Mouse (Mus musculus) lung, adult 2 months (tissue): Measurements from ENCODE around the gene Zc3h12b.

Experiments used
- CTCF ChIP-seq: fragments of 200-500 bp; IDR thresholded peaks from 2 replicates; pipeline ENCODE4 v1.5.1; 2011; ENCODE audit warnings: mild to moderate bottlenecking, low read length, control low read depth; ENCODE audit not compliant: insufficient read depth
- POLR2A ChIP-seq: fragments of 200-500 bp; IDR thresholded peaks from 2 replicates; pipeline ENCODE4 v1.6.1; 2011; ENCODE audit warnings: low read depth, mild to moderate bottlenecking, control low read depth, low read length, borderline replicate concordance; ENCODE audit errors: extremely low read depth

DNA sequence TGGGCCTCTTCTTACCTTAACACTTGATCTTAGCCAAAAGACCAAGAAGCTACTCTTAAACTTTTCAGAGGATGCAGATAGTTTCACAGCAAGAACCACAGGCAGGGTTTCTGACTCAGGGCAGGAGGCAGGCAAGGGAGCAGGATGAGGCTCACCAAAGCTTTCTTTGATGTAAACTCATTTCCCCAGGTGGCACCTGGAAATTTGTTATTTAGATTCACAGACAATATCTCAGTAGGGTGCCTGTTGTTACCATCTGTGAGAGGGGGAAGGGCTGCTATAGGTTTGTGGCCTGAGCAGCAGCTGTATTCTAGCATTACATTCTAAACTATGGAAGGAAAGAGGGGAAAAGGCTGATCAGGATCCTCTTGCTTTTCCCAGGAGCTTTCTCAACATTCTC lies 169.6 kb downstream of the Zc3h12b start:
- TF ChIP-seq POLR2A (no peak), CTCF (no peak)
